Mouse (Mus musculus) adrenal gland, adult 18-20 months (tissue): Measurements from ENCODE around the gene Gm33815. TPM values are rescaled to one million over a fixed set of nuclear protein-coding genes. Genes with fewer than 3 reads are reported as not detected.
"Not testable (repeated sequence)": the region's sequence is repeated elsewhere in the genome, so short reads cannot be mapped to it uniquely, and the experiment has no call there.

ENCODE experiments used
- DNase-seq, 2 experiments: peaks; one replicate each; pipeline ENCODE4 v3.0.0; 2021 to 2022; ENCODE audit warnings: low spot score in 2 of 2
- long read RNA-seq, 2 experiments: library from polyadenylated mRNA; stranded (forward); transcript quantifications; one replicate each; pipeline ENCODE4 v2.0.0; 2021
- total RNA-seq, 2 experiments: library from RNA; stranded (reverse); gene quantifications; 1 replicate in 1 of 2; 2 replicates in 1 of 2; pipeline ENCODE4 v1.2.3; 2021

Gene Gm33815
- not detected for total RNA-seq
- long read RNA-seq, experiment 1, result 0 reads
- long read RNA-seq, experiment 2, result 0 reads

DNA sequence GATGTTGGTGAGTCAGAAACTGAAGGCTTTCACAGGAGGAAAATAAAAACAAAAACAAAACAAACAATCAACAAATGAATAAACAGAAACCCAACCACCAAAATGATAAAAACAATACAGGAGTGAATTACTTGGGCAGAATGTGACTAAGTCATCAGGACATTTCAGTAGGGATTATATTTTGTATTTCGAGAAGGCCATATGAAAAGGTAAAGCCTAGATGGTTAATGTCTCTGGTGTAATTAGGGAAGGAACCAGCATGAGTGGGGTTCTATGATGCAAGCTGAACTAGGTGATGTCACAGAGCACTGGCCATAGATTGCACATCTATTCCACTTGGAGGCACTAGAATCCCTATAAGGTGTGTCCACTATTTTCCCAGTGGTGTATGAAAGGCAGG, at the start of gene Gm33815:
Gm33815 (plus strand) TSS at position 301 of the 400 bp plus-strand sequence.
- not testable (repeated sequence) for DNase-seq
